Mouse (Mus musculus): ENCODE results near the gene Wdr46. TPM values are rescaled to one million over a fixed set of nuclear protein-coding genes. Genes with fewer than 3 reads are reported as not detected.
A peak's percentile ranks its signal among the peaks of the same experiment; 100 is the strongest.
"Not testable (repeated sequence)": the region's sequence is repeated elsewhere in the genome, so short reads cannot be mapped to it uniquely, and the experiment has no call there.

Wdr46 gene
- polyA plus RNA-seq, 1 experiment from 2014 or later = 23.1 TPM

DNA sequence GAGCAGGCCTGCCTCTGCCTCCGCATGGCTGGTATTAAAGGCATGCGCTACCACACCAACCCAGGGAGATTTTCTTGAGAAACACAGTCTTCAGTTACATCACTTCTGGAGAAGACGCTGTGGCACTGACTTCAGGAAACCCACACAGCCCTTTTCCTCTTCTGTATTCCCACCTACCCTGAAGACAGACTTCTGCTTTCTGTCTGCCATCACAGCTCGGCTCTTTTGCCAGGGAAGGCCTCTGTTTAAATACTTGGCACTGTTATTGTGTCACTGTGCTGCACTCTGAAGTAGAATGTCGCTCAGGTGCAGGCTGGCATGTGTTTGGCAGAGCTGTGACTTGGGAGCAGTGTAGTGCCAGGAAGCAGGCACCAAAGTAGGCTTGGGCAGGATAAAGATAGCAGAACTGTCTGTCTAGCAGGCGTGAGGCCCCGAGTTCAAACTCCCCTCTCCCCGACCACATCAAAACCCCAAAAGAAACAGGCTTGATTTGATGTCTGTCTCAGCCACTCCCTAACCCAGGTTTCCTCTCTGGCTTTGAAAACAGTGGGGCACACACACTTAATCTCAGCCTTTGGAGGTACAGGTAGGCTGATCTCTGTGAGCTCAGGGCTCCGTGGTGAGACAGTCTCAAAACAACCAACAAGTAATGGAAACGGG lies 7.1 kb downstream of the Wdr46 start:
- peaks cover 21% of the 10 kb centered on the region for H3K4me1 ChIP-seq (ENCODE audit: control insufficient read depth, insufficient read depth, low read length)
- H3K36me3 ChIP-seq (ENCODE audit: control insufficient read depth, insufficient read depth, low read length) = peaks cover 4% of the 10 kb centered on the region
- H3K9me3 ChIP-seq (replicated peaks; ENCODE audit: control insufficient read depth, low read length) = no peaks in the 10 kb centered on the region
- H3K4me3 ChIP-seq (replicated peaks; ENCODE audit: low read length) = no peak overlapping the region
- no peaks in the 10 kb centered on the region for H3K27me3 ChIP-seq (ENCODE audit: control insufficient read depth, insufficient read depth, low read length)
- no peak overlapping the region for H3K4me2 ChIP-seq (ENCODE audit: low read depth, low read length)
- ATAC-seq (ENCODE audit: insufficient read depth, low FRiP score) = no peak
- WGBS = 84% methylated on average over 10 of the region's 10 CpGs
- H3K9ac ChIP-seq (ENCODE audit: low read length) = no peak overlapping the region
- H3K27ac ChIP-seq (ENCODE audit: low read length) = no peak overlapping the region

DNA sequence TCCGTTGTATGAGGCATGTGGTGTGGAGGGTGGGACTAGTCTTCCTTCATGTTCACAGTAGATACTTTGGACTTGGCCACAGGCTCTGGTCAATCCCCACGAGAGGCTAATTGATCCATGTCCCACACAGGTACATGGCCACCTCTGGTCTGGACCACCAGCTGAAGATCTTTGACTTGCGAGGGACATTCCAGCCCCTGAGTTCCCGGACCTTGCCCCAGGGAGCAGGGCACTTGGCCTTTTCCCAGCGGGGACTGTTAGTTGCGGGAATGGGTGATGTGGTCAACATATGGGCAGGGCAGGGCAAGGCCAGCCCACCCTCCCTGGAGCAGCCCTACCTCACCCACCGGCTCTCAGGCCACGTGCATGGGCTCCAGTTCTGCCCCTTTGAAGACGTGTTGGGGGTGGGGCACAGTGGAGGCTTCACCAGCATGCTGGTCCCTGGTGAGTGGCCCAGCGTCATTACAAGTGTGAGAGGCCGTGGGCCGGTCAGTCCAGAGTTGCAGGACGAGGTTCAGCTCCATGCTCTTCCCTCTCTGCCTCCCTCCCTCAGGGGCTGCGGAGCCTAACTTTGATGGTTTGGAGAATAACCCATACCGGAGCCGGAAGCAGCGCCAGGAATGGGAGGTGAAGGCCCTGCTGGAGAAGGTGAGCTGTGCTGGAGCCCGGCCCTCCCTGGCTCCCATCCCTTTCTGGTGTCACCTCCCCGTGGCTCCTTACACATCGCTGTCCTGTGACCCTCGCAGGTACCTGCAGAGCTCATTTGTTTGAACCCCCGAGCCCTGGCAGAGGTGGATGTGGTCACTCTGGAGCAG lies 7.8 kb downstream of the Wdr46 start:
- H3K4me3 ChIP-seq (replicated peaks; ENCODE audit: low read length) = no peak overlapping the region
- H3K36me3 ChIP-seq (ENCODE audit: control insufficient read depth, insufficient read depth, low read length) = peaks cover 4% of the 10 kb centered on the region
- ATAC-seq (ENCODE audit: insufficient read depth, low FRiP score) = no peak
- WGBS = 83% methylated on average over 22 of the region's 22 CpGs
- H3K4me1 ChIP-seq (ENCODE audit: control insufficient read depth, insufficient read depth, low read length) = peaks cover 28% of the 10 kb centered on the region
- peak overlapping the region; percentile 14; the same call in 1 of the 2 replicates for H3K27ac ChIP-seq (ENCODE audit: low read length)
- no peak overlapping the region for H3K4me2 ChIP-seq (ENCODE audit: low read depth, low read length)
- no peak overlapping the region for H3K9ac ChIP-seq (ENCODE audit: low read length)
- no peaks in the 10 kb centered on the region for H3K9me3 ChIP-seq (replicated peaks; ENCODE audit: control insufficient read depth, low read length)
- H3K27me3 ChIP-seq (ENCODE audit: control insufficient read depth, insufficient read depth, low read length) = no peaks in the 10 kb centered on the region

DNA sequence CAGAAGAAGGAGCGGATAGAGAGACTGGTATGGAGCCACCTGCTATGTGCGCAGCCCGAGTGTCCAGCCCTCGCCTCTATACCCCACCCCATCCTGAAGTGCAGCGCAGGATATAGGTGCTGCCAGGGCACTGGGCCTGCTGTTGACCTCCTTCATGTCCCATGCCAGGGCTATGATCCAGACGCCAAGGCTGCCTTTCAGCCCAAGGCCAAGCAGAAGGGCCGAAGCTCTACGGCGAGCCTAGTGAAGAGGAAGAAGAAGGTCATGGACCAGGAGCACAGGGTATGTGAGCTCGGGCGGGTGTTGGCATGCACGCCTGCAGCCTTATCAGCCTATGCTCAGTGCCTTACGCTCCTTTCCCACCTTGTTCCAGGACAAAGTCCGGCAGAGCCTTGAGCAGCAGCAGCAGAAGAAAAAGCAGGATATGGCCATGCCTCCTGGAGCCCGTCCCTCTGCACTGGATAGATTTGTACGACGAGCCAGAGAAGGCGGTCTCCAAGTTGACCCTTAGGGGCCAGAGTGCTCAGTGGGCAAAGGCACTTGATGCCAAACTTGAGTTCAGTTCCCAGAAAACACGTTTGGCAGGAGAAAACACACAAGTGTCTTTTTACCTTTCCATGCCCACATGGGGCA lies 8.6 kb downstream of the Wdr46 start:
- Histone ChIP-seq H3K27me3 (ENCODE audit: control insufficient read depth, insufficient read depth, low read length) (no peaks in the 10 kb centered on the region), H3K4me1 (ENCODE audit: control insufficient read depth, insufficient read depth, low read length) (peaks cover 35% of the 10 kb centered on the region), H3K4me2 (ENCODE audit: low read depth, low read length) (0 out of 2 replicates have a peak overlapping the region, but pooled peaks have one; percentile 87), H3K27ac (ENCODE audit: low read length) (peak overlapping the region; percentile 42), H3K9me3 (replicated peaks; ENCODE audit: control insufficient read depth, low read length) (no peaks in the 10 kb centered on the region), H3K9ac (ENCODE audit: low read length) (no peak overlapping the region), H3K4me3 (replicated peaks; ENCODE audit: low read length) (no peak overlapping the region), H3K36me3 (ENCODE audit: control insufficient read depth, insufficient read depth, low read length) (no peaks in the 10 kb centered on the region; the same call in 1 of the 2 replicates)
- ATAC-seq (ENCODE audit: insufficient read depth, low FRiP score) = peak; percentile 61; the same call in 1 of the 2 replicates
- 79% methylated on average over 19 of the region's 19 CpGs for WGBS

DNA sequence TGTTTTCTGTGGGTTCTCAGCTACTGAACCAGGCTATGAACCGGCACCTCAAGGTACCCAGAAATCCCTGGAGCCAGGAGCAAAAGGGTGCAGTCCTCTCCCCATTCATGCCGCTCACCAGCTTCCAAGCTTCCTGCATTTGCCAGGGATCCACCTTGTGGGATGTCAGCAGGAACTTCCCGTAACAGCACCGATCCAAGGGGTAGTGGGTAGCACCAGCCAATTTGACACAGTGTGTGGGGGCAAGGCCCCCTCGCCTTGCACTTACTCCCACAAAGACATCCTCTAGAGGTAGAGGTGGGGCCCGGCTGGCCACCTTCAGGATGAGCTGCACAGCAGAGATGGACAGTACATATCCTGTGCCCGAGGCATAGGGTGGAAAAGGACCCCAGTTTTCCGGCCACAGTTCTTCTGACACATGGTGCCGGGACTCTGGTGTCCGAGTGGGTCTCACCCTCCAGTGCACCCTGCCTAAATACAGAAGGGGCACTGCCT lies 9.7 kb downstream of the Wdr46 start:
- Histone ChIP-seq H3K4me2 (ENCODE audit: low read depth, low read length) (peak overlapping the region; percentile 87), H3K4me3 (replicated peaks; ENCODE audit: low read length) (peak overlapping the region; percentile 57), H3K9ac (ENCODE audit: low read length) (peak overlapping the region; percentile 77), H3K36me3 (ENCODE audit: control insufficient read depth, insufficient read depth, low read length) (no peaks in the 10 kb centered on the region; the same call in 1 of the 2 replicates), H3K9me3 (replicated peaks; ENCODE audit: control insufficient read depth, low read length) (no peaks in the 10 kb centered on the region), H3K27me3 (ENCODE audit: control insufficient read depth, insufficient read depth, low read length) (no peaks in the 10 kb centered on the region), H3K4me1 (ENCODE audit: control insufficient read depth, insufficient read depth, low read length) (peaks cover 41% of the 10 kb centered on the region), H3K27ac (ENCODE audit: low read length) (peak overlapping the region; percentile 94; the same call in 1 of the 2 replicates)
- ATAC-seq (ENCODE audit: insufficient read depth, low FRiP score) = no peak
- 69% methylated on average over 10 of the region's 10 CpGs for WGBS

DNA sequence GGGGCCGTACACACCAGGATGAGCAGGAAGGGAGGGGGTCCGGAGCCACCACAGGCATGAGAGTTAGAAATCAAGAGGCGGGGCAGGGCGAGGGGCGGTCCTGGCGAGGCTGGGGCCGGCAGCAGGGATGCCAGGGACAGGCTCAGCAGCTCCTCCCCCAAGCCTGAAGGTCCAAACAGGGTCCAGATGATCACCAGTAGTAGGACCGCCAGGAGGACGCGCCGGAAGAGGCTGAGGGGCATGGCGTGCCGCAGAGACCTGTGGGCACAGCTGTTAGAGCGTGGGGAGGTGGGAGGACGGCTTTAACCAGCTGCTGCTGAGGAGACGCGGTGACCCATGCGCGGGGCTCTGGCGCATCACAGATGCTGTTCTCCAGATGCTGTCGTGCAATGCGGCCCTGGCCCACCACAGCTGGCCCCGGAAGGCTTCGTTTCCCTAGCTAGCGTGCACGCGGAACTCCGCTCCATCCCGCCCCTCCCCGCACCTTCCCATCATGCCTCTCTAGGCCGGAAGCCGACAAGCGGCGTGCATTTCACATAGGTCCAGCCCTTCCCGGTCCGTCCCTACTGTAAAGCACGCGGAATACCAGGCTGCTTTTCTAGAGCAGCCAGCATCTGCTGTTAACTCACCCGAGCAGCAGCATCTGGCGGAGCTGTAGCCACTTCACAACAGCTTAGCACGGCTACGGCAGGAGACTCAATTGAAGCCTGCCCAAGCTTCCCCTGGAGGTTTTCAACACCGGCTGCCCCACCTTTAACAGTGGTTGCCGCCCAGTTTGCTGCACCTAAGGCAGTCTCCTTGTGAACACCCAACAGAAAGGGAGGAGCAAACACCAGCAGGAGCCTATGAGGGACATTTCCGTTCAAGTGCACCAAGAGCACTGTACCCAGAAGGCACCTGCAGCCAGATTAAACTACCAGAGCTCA lies 10.8 kb downstream of the Wdr46 start, which contains the start of gene B3galt4:
Gene B3galt4 (minus strand): TSS at position 468 of the 926 bp plus-strand sequence.
- WGBS = 1% methylated on average over 45 of the region's 45 CpGs
- ATAC-seq (ENCODE audit: insufficient read depth, low FRiP score) = peak; percentile 76
- Histone ChIP-seq H3K27ac (ENCODE audit: low read length) (peak within 1 kb of the TSS; percentile 94), H3K36me3 (ENCODE audit: control insufficient read depth, insufficient read depth, low read length) (no peaks in the 10 kb centered on the region; the same call in 1 of the 2 replicates), H3K9ac (ENCODE audit: low read length) (peak within 1 kb of the TSS; percentile 77), H3K4me1 (ENCODE audit: control insufficient read depth, insufficient read depth, low read length) (peaks cover 41% of the 10 kb centered on the region), H3K4me2 (ENCODE audit: low read depth, low read length) (peak within 1 kb of the TSS; percentile 87), H3K27me3 (ENCODE audit: control insufficient read depth, insufficient read depth, low read length) (no peaks in the 10 kb centered on the region), H3K4me3 (replicated peaks; ENCODE audit: low read length) (peak within 1 kb of the TSS; percentile 57), H3K9me3 (replicated peaks; ENCODE audit: control insufficient read depth, low read length) (no peaks in the 10 kb centered on the region)

DNA sequence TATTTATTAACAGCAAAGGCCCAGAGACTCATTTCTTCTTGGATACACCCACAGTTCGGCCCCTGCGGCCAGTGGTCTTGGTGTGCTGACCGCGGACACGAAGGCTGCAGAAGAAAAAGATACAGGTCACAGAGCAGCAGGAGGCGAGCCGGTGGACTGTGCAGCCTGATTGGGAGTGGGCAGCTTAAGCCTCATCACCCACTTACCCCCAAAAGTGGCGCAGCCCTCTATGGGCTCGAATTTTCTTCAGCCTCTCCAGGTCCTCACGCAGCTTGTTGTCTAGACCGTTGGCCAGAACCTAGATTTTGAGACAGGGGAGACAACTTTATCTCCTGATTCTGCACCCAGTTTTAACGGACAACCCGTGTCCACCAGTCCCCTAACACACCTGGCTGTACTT lies 11.6 kb downstream of the Wdr46 start:
- H3K27ac ChIP-seq (ENCODE audit: low read length) = peak overlapping the region; percentile 94; the same call in 1 of the 2 replicates
- not testable (repeated sequence) for H3K9ac ChIP-seq (ENCODE audit: low read length); H3K27me3 ChIP-seq (ENCODE audit: control insufficient read depth, insufficient read depth, low read length); H3K36me3 ChIP-seq (ENCODE audit: control insufficient read depth, insufficient read depth, low read length); H3K9me3 ChIP-seq (replicated peaks; ENCODE audit: control insufficient read depth, low read length); ATAC-seq (ENCODE audit: insufficient read depth, low FRiP score)
- H3K4me2 ChIP-seq (ENCODE audit: low read depth, low read length) = peak overlapping the region; percentile 87
- 73% methylated on average over 13 of the region's 13 CpGs for WGBS
- H3K4me1 ChIP-seq (ENCODE audit: control insufficient read depth, insufficient read depth, low read length) = peaks cover 46% of the 10 kb centered on the region
- peak overlapping the region; percentile 57; the same call in 1 of the 2 replicates for H3K4me3 ChIP-seq (replicated peaks; ENCODE audit: low read length)

DNA sequence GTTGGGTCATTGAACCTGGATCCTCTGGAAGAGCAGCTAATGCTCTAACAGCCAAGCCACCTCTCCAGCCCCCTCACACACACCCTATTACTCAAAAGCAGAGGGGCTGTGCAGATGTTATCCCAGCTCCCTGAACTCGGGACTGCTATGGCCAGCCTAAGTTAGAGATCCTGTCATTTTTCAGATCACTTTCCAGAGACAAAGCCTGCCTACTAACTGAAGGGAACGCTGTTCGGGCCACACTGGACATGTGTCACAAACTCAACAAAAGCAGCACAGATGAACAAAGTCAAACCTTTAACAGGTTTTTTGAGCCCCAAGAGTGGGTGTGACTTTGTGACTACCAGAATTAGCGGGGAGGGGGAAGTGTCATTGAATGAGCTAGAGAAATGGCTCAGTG lies 12.4 kb downstream of the Wdr46 start:
- peak overlapping the region; percentile 0; the same call in 1 of the 2 replicates for H3K9ac ChIP-seq (ENCODE audit: low read length)
- H3K4me2 ChIP-seq (ENCODE audit: low read depth, low read length) = peak overlapping the region; percentile 97; the same call in 1 of the 2 replicates
- H3K27ac ChIP-seq (ENCODE audit: low read length) = 0 out of 2 replicates have a peak overlapping the region, but pooled peaks have one; percentile 12
- no peak for ATAC-seq (ENCODE audit: insufficient read depth, low FRiP score)
- H3K9me3 ChIP-seq (replicated peaks; ENCODE audit: control insufficient read depth, low read length) = no peaks in the 10 kb centered on the region
- WGBS = 80% methylated on average over 4 of the region's 4 CpGs
- H3K4me3 ChIP-seq (replicated peaks; ENCODE audit: low read length) = no peak overlapping the region
- H3K36me3 ChIP-seq (ENCODE audit: control insufficient read depth, insufficient read depth, low read length) = no peaks in the 10 kb centered on the region; the same call in 1 of the 2 replicates
- H3K27me3 ChIP-seq (ENCODE audit: control insufficient read depth, insufficient read depth, low read length) = no peaks in the 10 kb centered on the region
- peaks cover 46% of the 10 kb centered on the region for H3K4me1 ChIP-seq (ENCODE audit: control insufficient read depth, insufficient read depth, low read length)

DNA sequence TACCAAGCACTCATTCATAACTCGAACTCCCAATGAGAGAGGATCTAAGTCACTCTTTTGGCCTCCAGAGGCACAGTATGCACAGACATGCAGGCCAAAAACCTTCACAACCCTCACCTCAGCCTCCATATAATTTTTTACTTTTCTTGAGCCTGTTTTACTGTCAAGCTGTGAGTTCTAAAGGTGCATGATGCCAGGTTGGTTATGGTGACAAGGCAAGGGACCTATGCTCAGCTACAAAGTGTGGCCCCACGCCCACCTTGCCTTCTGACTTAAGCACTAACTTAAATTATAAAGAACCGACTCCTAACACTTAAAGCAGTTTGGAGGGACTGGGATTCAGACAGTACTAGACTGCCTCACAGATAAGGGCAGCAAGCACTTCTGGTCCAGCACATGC lies 12.8 kb downstream of the Wdr46 start:
- 65% methylated on average over 3 of the region's 3 CpGs for WGBS

More for the DNA sequence above, 12.8 kb downstream of the Wdr46 start:
- Histone ChIP-seq H3K27ac (ENCODE audit: low read length) (0 out of 2 replicates have a peak overlapping the region, but pooled peaks have one; percentile 12), H3K9ac (ENCODE audit: low read length) (peak overlapping the region; percentile 0; the same call in 1 of the 2 replicates), H3K4me3 (replicated peaks; ENCODE audit: low read length) (no peak overlapping the region), H3K27me3 (ENCODE audit: control insufficient read depth, insufficient read depth, low read length) (no peaks in the 10 kb centered on the region), H3K4me2 (ENCODE audit: low read depth, low read length) (peak overlapping the region; percentile 97), H3K9me3 (replicated peaks; ENCODE audit: control insufficient read depth, low read length) (no peaks in the 10 kb centered on the region), H3K36me3 (ENCODE audit: control insufficient read depth, insufficient read depth, low read length) (no peaks in the 10 kb centered on the region; the same call in 1 of the 2 replicates), H3K4me1 (ENCODE audit: control insufficient read depth, insufficient read depth, low read length) (peaks cover 46% of the 10 kb centered on the region)
- no peak for ATAC-seq (ENCODE audit: insufficient read depth, low FRiP score)

Measured in stomach, embryonic 16.5 days (tissue).